Mouse (Mus musculus): ENCODE results near the gene Tmem159. TPM values are rescaled to one million over a fixed set of nuclear protein-coding genes. Genes with fewer than 3 reads are reported as not detected.

Gene Tmem159
- polyA plus RNA-seq (2015; fragmentation: Nextera tagmentation; extraction: Ambion mirVana), result 24.1 and 27.3 TPM in 2 replicates

DNA sequence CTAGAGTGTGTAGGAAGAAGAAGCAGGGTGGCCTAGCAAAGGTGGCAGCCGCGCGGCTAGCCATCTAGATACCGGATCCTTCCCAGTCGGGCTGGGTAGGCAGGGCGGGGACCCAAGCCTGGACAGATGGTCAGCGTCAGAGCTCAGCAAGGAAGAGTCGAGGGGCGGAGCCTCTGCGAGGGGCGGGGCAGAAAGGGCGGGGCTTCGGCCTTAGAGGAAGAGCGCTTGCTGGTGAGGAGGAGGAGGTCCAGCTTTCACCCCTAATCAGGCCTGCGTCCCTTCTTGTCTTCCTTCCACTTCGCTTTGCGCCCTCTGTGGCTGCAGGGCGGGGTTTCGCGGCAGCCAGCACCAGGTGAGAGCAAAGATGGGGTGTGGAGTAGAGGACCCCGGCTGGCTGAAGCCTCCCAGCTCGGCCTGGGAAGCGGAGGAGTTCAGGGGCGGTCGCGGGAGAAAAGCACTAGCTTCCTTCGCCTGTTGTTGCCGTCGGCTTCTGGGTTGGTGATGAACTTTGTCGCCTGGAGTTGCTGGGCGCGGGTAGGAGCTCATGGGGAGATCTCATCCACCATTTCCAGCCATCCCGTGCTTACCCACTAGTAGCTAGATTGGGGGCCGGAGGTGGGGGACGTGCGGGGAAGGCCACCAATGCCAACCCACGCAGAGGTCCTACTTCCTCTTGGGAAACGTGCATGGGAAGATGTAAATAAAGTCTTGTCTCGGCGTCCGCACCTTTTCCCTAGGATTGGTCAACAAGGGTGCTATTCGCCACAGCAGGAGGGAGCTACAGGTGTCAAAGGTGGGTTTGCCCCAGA is at the start of gene Tmem159:
Gene Tmem159 (plus strand): TSS at position 190 of the 809 bp plus-strand sequence.
- Histone ChIP-seq H3K36me3 (no peaks in the 10 kb centered on the region), H3K4me2 (peak within 1 kb of the TSS; percentile 94), H3K27me3 (no peaks in the 10 kb centered on the region), H3K4me1 (replicated peaks) (peaks cover 18% of the 10 kb centered on the region), H3K9ac (peak within 1 kb of the TSS; percentile 79), H3K4me3 (peak within 1 kb of the TSS; percentile 83), H3K9me3 (replicated peaks) (no peaks in the 10 kb centered on the region), H3K27ac (peak within 1 kb of the TSS; percentile 77)
- under 1% methylated on average over 41 of the region's 42 CpGs for WGBS
- peak; percentile 91 for ATAC-seq (replicated peaks; ENCODE audit: insufficient number of reproducible peaks, insufficient read depth, low FRiP score, low read depth)

GRCm38 (mm10) chr7:120054016-120054415 is 48.1 kb upstream of the Tmem159 start:
- H3K36me3 ChIP-seq, result no peaks in the 10 kb centered on the region
- H3K4me2 ChIP-seq, result 0 out of 2 replicates have a peak overlapping the region, but pooled peaks have one; percentile 0
- no peak overlapping the region for H3K4me3 ChIP-seq
- H3K27ac ChIP-seq, result peak overlapping the region; percentile 65
- ATAC-seq (replicated peaks; ENCODE audit: insufficient number of reproducible peaks, insufficient read depth, low FRiP score, low read depth), result peak; percentile 66; the same call in 1 of the 2 replicates
- 12% methylated on average over 2 of the region's 2 CpGs for WGBS
- H3K27me3 ChIP-seq, result no peaks in the 10 kb centered on the region
- no peak overlapping the region for H3K9ac ChIP-seq
- H3K4me1 ChIP-seq (replicated peaks), result peaks cover 12% of the 10 kb centered on the region
- H3K9me3 ChIP-seq (replicated peaks), result no peaks in the 10 kb centered on the region

DNA sequence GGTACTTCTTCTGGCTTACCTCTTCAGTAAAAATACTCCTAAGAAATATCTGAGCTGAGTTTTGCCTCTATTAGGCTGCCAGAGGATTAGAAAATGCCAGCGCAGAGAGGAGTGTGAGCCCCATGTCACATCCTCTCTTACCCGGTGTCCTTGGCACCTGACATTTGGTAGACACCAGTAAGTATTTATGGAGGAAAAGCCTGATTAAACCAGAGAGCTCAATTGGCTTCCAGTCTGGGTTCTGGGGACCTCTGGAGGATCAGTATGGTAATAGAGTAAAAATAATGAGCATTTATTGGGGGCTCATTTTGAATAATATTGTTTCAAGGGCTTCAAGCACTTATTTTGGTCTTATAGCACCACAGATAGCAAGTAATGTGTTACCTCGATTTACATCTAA is 46.7 kb upstream of the Tmem159 start:
- Histone ChIP-seq H3K27ac (no peak overlapping the region), H3K9ac (no peak overlapping the region), H3K9me3 (replicated peaks) (no peaks in the 10 kb centered on the region), H3K4me3 (no peak overlapping the region), H3K27me3 (no peaks in the 10 kb centered on the region), H3K4me1 (replicated peaks) (peaks cover 12% of the 10 kb centered on the region), H3K4me2 (no peak overlapping the region), H3K36me3 (no peaks in the 10 kb centered on the region)
- WGBS, result 62% methylated on average over 3 of the region's 3 CpGs
- no peak for ATAC-seq (replicated peaks; ENCODE audit: insufficient number of reproducible peaks, insufficient read depth, low FRiP score, low read depth)

GRCm38 (mm10) chr7:120064045-120064444 is 38.1 kb upstream of the Tmem159 start:
- 68% methylated on average over 1 of the region's 1 CpGs for WGBS
- Histone ChIP-seq H3K27me3 (no peaks in the 10 kb centered on the region), H3K9me3 (replicated peaks) (no peaks in the 10 kb centered on the region), H3K4me2 (no peak overlapping the region), H3K36me3 (no peaks in the 10 kb centered on the region), H3K9ac (no peak overlapping the region), H3K4me3 (no peak overlapping the region), H3K4me1 (replicated peaks) (no peaks in the 10 kb centered on the region), H3K27ac (no peak overlapping the region)
- no peak for ATAC-seq (replicated peaks; ENCODE audit: insufficient number of reproducible peaks, insufficient read depth, low FRiP score, low read depth)

DNA sequence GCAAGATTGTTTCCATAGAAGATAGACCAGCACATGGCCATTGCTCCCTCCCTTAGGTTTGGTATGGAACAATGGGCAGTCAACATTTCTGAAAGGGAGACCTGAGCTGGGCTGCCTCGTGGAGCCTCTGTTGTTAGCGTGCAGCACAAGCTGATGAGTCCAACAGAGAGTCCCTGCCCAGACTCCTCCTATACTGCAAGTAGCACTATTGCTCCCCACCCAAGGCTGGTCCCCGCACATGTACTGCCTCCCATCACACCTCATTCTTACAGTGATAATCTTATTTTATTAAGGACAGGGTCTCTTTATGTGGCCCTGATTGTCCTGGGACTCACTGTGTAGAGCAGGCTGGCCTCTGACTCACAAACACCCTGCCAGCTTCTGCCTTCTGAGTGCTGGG is 34.0 kb upstream of the Tmem159 start:
- WGBS, result 69% methylated on average over 3 of the region's 3 CpGs
- no peak for ATAC-seq (replicated peaks; ENCODE audit: insufficient number of reproducible peaks, insufficient read depth, low FRiP score, low read depth)

GRCm38 (mm10) chr7:120069164-120069563 is 33.0 kb upstream of the Tmem159 start:
- Histone ChIP-seq H3K36me3 (no peaks in the 10 kb centered on the region), H3K4me2 (no peak overlapping the region)
- WGBS, result 16% methylated on average over 3 of the region's 3 CpGs

More for the DNA sequence above, 34.0 kb upstream of the Tmem159 start:
- H3K4me1 ChIP-seq (replicated peaks), result no peaks in the 10 kb centered on the region
- H3K4me2 ChIP-seq, result no peak overlapping the region
- no peaks in the 10 kb centered on the region for H3K9me3 ChIP-seq (replicated peaks)
- H3K36me3 ChIP-seq, result no peaks in the 10 kb centered on the region
- no peaks in the 10 kb centered on the region for H3K27me3 ChIP-seq
- no peak overlapping the region for H3K4me3 ChIP-seq
- no peak overlapping the region for H3K9ac ChIP-seq
- H3K27ac ChIP-seq, result no peak overlapping the region

DNA sequence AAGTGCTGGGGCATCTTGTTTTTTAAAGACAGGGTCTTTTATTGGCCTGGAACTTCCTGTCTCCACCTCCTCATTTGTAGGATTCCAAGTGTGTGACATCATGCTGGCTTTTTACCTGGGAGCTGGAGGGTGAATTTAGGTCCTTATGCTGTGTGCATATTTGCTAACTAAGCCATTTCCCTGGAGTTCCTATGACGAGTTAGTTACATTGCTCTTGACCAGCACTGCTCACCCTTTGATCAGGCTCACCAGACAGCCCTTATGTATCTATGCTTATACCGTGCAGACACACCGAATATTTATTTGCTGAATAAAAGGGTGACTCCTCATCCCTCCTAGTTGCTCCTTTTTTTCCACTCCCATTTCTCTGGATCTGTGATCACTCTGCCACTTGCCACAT is 22.0 kb upstream of the Tmem159 start:
- H3K4me1 ChIP-seq (replicated peaks), result no peaks in the 10 kb centered on the region
- no peak for ATAC-seq (replicated peaks; ENCODE audit: insufficient number of reproducible peaks, insufficient read depth, low FRiP score, low read depth)
- WGBS, result 63% methylated on average over 3 of the region's 3 CpGs

More at GRCm38 (mm10) chr7:120069164-120069563, 33.0 kb upstream of the Tmem159 start:
- H3K4me1 ChIP-seq (replicated peaks), result no peaks in the 10 kb centered on the region
- no peak overlapping the region for H3K4me3 ChIP-seq
- H3K27ac ChIP-seq, result no peak overlapping the region
- no peak overlapping the region for H3K9ac ChIP-seq
- ATAC-seq (replicated peaks; ENCODE audit: insufficient number of reproducible peaks, insufficient read depth, low FRiP score, low read depth), result no peak; the same call in 1 of the 2 replicates
- H3K27me3 ChIP-seq, result no peaks in the 10 kb centered on the region
- H3K9me3 ChIP-seq (replicated peaks), result no peaks in the 10 kb centered on the region

DNA sequence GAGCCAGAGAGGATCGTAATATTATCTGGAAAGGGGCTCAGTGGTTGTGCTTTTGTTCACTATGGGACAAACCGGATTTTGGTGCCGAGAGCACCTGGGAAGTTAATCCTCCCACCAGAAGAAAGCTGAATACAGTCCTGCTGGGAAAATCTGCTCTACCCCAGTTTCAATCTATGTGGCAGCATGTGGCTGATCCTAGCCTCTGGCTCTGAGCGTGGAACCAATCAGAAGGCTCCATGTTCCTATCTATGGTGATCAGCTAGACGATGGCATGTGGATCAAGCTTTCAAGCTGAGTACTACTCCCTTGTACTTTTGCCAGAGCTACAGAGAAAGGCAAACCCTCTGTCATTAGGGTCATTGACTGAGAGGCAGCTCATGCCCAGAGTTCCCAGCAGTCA is 9.1 kb upstream of the Tmem159 start:
- no peaks in the 10 kb centered on the region for H3K9me3 ChIP-seq (replicated peaks)
- 57% methylated on average over 5 of the region's 5 CpGs for WGBS
- no peak for ATAC-seq (replicated peaks; ENCODE audit: insufficient number of reproducible peaks, insufficient read depth, low FRiP score, low read depth)
- peaks cover 3% of the 10 kb centered on the region; the same call in 1 of the 2 replicates for H3K4me1 ChIP-seq (replicated peaks)
- H3K36me3 ChIP-seq, result no peaks in the 10 kb centered on the region
- no peak overlapping the region for H3K4me2 ChIP-seq
- no peak overlapping the region for H3K4me3 ChIP-seq
- H3K27me3 ChIP-seq, result no peaks in the 10 kb centered on the region
- H3K27ac ChIP-seq, result no peak overlapping the region
- H3K9ac ChIP-seq, result no peak overlapping the region

More for the DNA sequence above, 22.0 kb upstream of the Tmem159 start:
- Histone ChIP-seq H3K27ac (no peak overlapping the region), H3K36me3 (no peaks in the 10 kb centered on the region), H3K4me3 (no peak overlapping the region), H3K9ac (no peak overlapping the region), H3K9me3 (replicated peaks) (no peaks in the 10 kb centered on the region), H3K27me3 (no peaks in the 10 kb centered on the region), H3K4me2 (no peak overlapping the region)

- H3K27me3 ChIP-seq, result no peaks in the 10 kb centered on the region
- H3K27ac ChIP-seq, result 0 out of 2 replicates have a peak overlapping the region, but pooled peaks have one; percentile 40
- H3K4me1 ChIP-seq (replicated peaks), result peaks cover 3% of the 10 kb centered on the region; the same call in 1 of the 2 replicates
- H3K9ac ChIP-seq, result no peak overlapping the region
- no peak for ATAC-seq (replicated peaks; ENCODE audit: insufficient number of reproducible peaks, insufficient read depth, low FRiP score, low read depth)
- no peak overlapping the region for H3K4me2 ChIP-seq
- no peak overlapping the region for H3K4me3 ChIP-seq
- no peaks in the 10 kb centered on the region for H3K9me3 ChIP-seq (replicated peaks)
- 27% methylated on average over 3 of the region's 3 CpGs for WGBS
- H3K36me3 ChIP-seq, result no peaks in the 10 kb centered on the region
Observed at GRCm38 (mm10) chr7:120094216-120094615, 7.9 kb upstream of the Tmem159 start.

DNA sequence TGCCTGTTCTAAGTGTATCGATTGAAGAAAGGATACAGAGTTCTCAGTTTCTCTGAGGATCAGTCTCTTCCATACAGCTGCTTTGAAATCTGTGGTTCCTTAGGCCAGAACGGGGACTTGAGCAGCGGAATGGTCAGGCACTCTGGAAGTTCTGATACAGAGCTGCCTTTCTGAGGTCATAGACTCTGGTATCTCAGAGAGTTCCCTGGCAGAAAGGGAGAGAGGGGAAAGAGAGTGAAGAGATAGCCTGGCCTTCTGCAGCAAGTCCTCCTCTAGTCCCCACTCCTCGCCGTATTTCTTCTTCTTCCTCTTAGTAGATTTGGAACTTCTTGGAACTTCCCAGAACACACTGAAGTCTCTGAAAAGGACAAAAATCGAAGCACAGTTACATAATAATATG is 7.0 kb upstream of the Tmem159 start, which contains the start of gene Dnah3:
Gene Dnah3 (minus strand): TSS at position 101 of the 400 bp plus-strand sequence.
- Histone ChIP-seq H3K27me3 (no peaks in the 10 kb centered on the region), H3K4me3 (no peak within 1 kb of the TSS), H3K27ac (0 out of 2 replicates have a peak within 1 kb of the TSS, but pooled peaks have one; percentile 40), H3K36me3 (no peaks in the 10 kb centered on the region), H3K4me2 (no peak within 1 kb of the TSS), H3K9me3 (replicated peaks) (no peaks in the 10 kb centered on the region), H3K9ac (no peak within 1 kb of the TSS), H3K4me1 (replicated peaks) (peaks cover 3% of the 10 kb centered on the region; the same call in 1 of the 2 replicates)
- ATAC-seq (replicated peaks; ENCODE audit: insufficient number of reproducible peaks, insufficient read depth, low FRiP score, low read depth), result no peak
- WGBS, result 78% methylated on average over 6 of the region's 6 CpGs

DNA sequence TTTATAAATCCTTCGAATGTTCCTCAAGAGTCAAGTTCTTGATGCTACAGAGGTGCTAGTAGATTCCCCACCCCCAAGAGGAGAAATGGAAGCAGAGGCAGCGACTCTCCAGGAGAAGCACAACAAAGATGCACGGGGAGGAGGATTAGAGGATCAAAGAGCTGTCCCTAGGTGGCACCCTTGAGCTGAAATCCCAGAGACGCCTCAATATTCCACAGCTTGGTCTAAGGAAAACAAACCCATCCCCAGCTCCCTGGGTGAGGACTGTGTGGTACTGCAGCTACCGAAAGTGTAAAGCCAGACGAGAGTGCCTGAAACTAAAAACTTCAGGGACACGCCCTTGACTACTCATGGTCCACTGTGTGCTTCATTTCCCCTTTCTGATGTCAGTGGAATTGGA is 4.3 kb upstream of the Tmem159 start:
- Histone ChIP-seq H3K4me1 (replicated peaks) (peaks cover 4% of the 10 kb centered on the region), H3K4me2 (no peak overlapping the region), H3K9me3 (replicated peaks) (no peaks in the 10 kb centered on the region), H3K27ac (no peak overlapping the region), H3K4me3 (no peak overlapping the region), H3K27me3 (no peaks in the 10 kb centered on the region), H3K9ac (no peak overlapping the region), H3K36me3 (no peaks in the 10 kb centered on the region)
- no peak for ATAC-seq (replicated peaks; ENCODE audit: insufficient number of reproducible peaks, insufficient read depth, low FRiP score, low read depth)
- WGBS, result 6% methylated on average over 7 of the region's 7 CpGs

All from heart, embryonic 15.5 days (tissue).